Mouse (Mus musculus) Patski (cell line): ENCODE results near the gene Mettl27. TPM values are rescaled to one million over a fixed set of nuclear protein-coding genes. Genes with fewer than 3 reads are reported as not detected.

ENCODE experiments used
- ATAC-seq: fragments of 100-300 bp; one replicate; pipeline ENCODE4 v1.8.0; 2021
- CTCF ChIA-PET: fragments of 350-600 bp; sonication (Branson Sonifier 250); formaldehyde crosslinking; loops from one replicate; lab custom pipeline; 2022; ENCODE audit warnings: inconsistent platforms; lab: Charles Lee
- POLR2A ChIA-PET: fragments of 350-600 bp; sonication (Branson Sonifier 250); formaldehyde crosslinking; loops from one replicate; lab custom pipeline; 2022; ENCODE audit warnings: antibody characterized with exemption, inconsistent platforms; lab: Charles Lee
- DNase-seq: peaks from one replicate; pipeline ENCODE4 v3.0.0-alpha.2; 2011; ENCODE audit warnings: low read depth, low spot score
- H3K27me3 ChIP-seq: fragments of 371-371 bp; one replicate; pipeline ENCODE4 v1.5.1; 2021
- CTCF ChIP-seq: fragments of 100-300 bp; IDR thresholded peaks from one replicate; pipeline ENCODE4 v1.5.1; 2021
- in situ Hi-C: fragments of 300-500 bp; cut with MboI; formaldehyde crosslinking; loops from 3 replicates; pipeline ENCODE4 v1.11.1; 2018; ENCODE audit warnings: low pct_unique_long_range_greater_than_20kb, mixed read lengths
- polyA plus RNA-seq: library from polyadenylated mRNA; unstranded; gene quantifications from one replicate; pipeline ENCODE4 v1.2.3, GENCODE M21; 2021

Gene Mettl27
- polyA plus RNA-seq, 1 experiment from 2014 or later = 27.5 TPM

GRCm38 (mm10) chr5:134976164-134976563 lies 44.0 kb downstream of the Mettl27 start:
- DNase-seq = no peak
- POLR2A ChIA-PET = no interaction called here
- CTCF ChIA-PET = interaction anchor here (3.1 kb wide), 1 partner anchor 69 kb away, joined by 8 read pairs; the partner anchor contains the start of gene Tmem270

DNA sequence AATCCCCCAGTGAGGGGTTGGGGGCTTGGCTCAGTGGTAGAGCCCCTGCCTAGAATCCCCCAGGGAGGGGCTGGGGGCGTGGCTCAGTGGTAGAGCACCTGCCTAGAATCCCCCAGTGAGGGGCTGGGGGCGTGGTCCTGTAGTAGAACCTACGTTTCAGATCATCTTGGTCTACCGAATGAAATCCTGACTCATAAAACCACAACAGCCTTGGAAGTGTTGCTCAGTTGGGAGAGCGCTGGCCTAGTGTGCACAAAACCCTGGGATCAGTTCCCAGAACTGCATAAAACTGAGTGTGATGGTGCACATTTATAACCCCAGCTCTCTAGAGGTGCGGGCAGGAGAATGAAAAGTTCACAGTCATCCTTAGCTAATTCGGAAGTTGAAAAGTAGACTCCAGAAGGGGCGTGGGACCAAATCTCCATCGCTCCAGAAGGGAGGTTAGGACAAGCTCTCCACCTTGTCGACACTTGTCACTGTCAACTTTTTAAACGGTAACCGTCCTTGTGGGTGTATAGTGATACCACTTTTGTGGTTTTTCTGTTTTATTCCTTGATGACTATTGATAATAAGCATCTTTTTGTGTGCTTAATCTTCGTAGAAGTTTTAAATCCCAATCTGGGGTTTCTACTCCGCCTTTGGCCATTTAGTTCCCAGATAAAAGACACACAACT lies 44.5 kb downstream of the Mettl27 start:
- DNase-seq = no peak
- H3K27me3 ChIP-seq = no peaks in the 10 kb centered on the region
- ATAC-seq = no peak
- no peak for TF ChIP-seq CTCF
- in situ Hi-C loops = no loop called here
- ChIA-PET CTCF (interaction anchor here (3.1 kb wide), 1 partner anchor 70 kb away, joined by 8 read pairs; the partner anchor contains the start of gene Tmem270), POLR2A (no interaction called here)

More at GRCm38 (mm10) chr5:134976164-134976563, 44.0 kb downstream of the Mettl27 start:
- in situ Hi-C loops = no loop called here
- TF ChIP-seq CTCF = no peak
- no peak for ATAC-seq
- H3K27me3 ChIP-seq = no peaks in the 10 kb centered on the region

GRCm38 (mm10) chr5:134977837-134978236 lies 45.7 kb downstream of the Mettl27 start:
- no peak for ATAC-seq
- ChIA-PET CTCF (interaction anchor here (1.5 kb wide), 1 partner anchor 71 kb away, joined by 4 read pairs; the partner anchor contains the start of gene Tmem270), POLR2A (no interaction called here)
- in situ Hi-C loops = no loop called here
- H3K27me3 ChIP-seq = no peaks in the 10 kb centered on the region
- DNase-seq = no peak
- no peak for TF ChIP-seq CTCF

DNA sequence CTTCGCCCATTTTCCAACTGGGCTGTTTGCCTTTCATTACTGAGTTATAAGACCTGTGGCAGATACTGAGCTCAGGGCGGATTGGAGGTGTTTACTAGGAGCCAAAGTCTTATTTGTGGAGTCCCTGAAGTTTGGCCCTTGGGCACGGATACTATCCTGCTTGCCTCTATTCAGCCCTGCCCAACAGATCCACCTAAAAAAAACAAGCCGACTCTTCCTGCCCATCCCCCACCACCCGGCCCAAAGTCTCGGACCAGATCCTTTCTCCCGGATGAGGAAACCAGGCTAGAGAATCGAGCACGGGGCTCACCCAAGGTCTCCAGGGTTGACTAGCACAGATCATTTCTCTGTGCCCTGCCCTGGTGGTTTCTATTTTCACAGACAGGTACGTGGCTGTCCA lies 49.0 kb downstream of the Mettl27 start:
- ChIA-PET CTCF (no interaction called here), POLR2A (no interaction called here)
- no peaks in the 10 kb centered on the region for H3K27me3 ChIP-seq
- ATAC-seq = no peak
- in situ Hi-C loops = no loop called here
- DNase-seq = no peak
- TF ChIP-seq CTCF = no peak

DNA sequence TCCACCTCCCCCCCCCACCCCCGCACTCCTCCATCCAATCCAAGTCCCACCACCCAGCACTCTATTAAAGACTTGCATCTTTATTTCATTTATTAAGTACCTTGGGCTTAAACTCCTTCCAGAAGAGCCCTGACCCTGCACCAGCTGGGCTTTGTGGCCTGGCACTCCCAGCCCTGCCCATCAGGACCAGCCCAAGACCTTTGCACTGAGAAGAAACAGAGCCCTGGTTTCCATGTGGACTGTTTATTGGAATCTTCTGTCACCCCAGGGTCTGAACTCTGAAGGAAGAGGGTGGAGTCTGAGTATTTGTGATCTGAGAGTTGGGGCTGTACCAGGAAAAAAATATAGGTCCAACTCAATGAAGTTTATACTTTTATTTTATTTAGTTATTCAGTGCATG lies 50.9 kb downstream of the Mettl27 start:
- peaks cover 5% of the 10 kb centered on the region for H3K27me3 ChIP-seq
- POLR2A ChIA-PET = no interaction called here

GRCm38 (mm10) chr5:134983771-134984170 lies 51.6 kb downstream of the Mettl27 start:
- no peak for TF ChIP-seq CTCF
- ATAC-seq = no peak
- no peak for DNase-seq
- POLR2A ChIA-PET = interaction anchor here (0.6 kb wide), 1 partner anchor 118 kb away, joined by 3 read pairs; no protein-coding TSS in a partner anchor
- in situ Hi-C loops = no loop called here
- peaks cover 5% of the 10 kb centered on the region for H3K27me3 ChIP-seq
- CTCF ChIA-PET = no interaction called here

More for the DNA sequence above, 50.9 kb downstream of the Mettl27 start:
- CTCF ChIA-PET = no interaction called here
- ATAC-seq = no peak
- in situ Hi-C loops = no loop called here
- no peak for TF ChIP-seq CTCF
- no peak for DNase-seq

GRCm38 (mm10) chr5:134985633-134986297 lies 53.6 kb downstream of the Mettl27 start, which contains the start of gene Cldn3:
Gene Cldn3, plus strand, starts transcription at chr5:134986214.
- H3K27me3 ChIP-seq = peaks cover 5% of the 10 kb centered on the region
- POLR2A ChIA-PET = interaction anchor here (0.7 kb wide), 1 partner anchor 30 kb away, joined by 7 read pairs; no protein-coding TSS in a partner anchor
- CTCF ChIA-PET = no interaction called here
- no peak for TF ChIP-seq CTCF
- ATAC-seq (no peak), DNase-seq (no peak)
- in situ Hi-C loops = no loop called here

GRCm38 (mm10) chr5:134986298-134987268 lies 54.4 kb downstream of the Mettl27 start:
- DNase-seq (no peak), ATAC-seq (no peak)
- in situ Hi-C loops = no loop called here
- POLR2A ChIA-PET = no interaction called here
- peaks cover 5% of the 10 kb centered on the region for H3K27me3 ChIP-seq
- CTCF ChIA-PET = no interaction called here
- TF ChIP-seq CTCF = no peak

DNA sequence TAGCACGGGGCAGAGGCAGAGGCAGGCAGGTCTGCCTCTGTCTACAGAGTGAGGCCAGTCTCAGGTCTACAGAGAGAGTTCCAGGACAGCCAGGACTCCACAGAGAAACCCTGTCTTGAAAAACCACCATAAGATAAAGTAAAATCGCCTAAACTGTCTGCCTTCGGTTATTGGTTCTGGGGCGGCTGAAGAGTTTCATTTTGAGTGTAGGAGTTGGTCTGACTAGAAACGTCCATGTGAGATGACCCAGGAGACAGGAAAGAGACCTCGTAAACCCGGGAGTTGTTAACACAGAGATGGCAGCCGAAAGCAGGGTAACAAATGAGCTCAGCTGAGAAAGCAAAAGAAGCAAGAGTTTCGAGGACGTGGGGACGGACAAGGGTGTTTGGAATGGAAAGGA lies 57.0 kb downstream of the Mettl27 start:
- no peak for ATAC-seq
- in situ Hi-C loops = no loop called here
- CTCF ChIA-PET = no interaction called here

GRCm38 (mm10) chr5:134989741-134990140 lies 57.6 kb downstream of the Mettl27 start:
- DNase-seq (no peak), ATAC-seq (no peak)
- ChIA-PET CTCF (no interaction called here), POLR2A (interaction anchor here (1.0 kb wide), 1 partner anchor 24 kb away, joined by 3 read pairs; no protein-coding TSS in a partner anchor)
- H3K27me3 ChIP-seq = peaks cover 5% of the 10 kb centered on the region
- in situ Hi-C loops = no loop called here
- no peak for TF ChIP-seq CTCF

More for the DNA sequence above, 57.0 kb downstream of the Mettl27 start:
- H3K27me3 ChIP-seq = peaks cover 5% of the 10 kb centered on the region
- TF ChIP-seq CTCF = no peak
- POLR2A ChIA-PET = no interaction called here
- no peak for DNase-seq

Other genes with a start within 250 kb of the Mettl27 start
- 18.6 TPM for gene Limk1, start 243.8 kb upstream of the Mettl27 start, polyA plus RNA-seq
- not detected for gene Eln, start 185.0 kb upstream of the Mettl27 start, polyA plus RNA-seq
- gene Tmem270, start 25.6 kb upstream of the Mettl27 start, polyA plus RNA-seq = not detected
- gene Cldn13, start 16.8 kb upstream of the Mettl27 start, polyA plus RNA-seq = not detected
- gene Cldn4, start 14.6 kb downstream of the Mettl27 start, polyA plus RNA-seq = 0.09 TPM
- gene Cldn3, start 53.8 kb downstream of the Mettl27 start, polyA plus RNA-seq = not detected
- gene Abhd11, start 76.8 kb downstream of the Mettl27 start, polyA plus RNA-seq = 82.8 TPM
- gene Stx1a, start 91.1 kb downstream of the Mettl27 start, polyA plus RNA-seq = 12.0 TPM
- gene Dnajc30, start 131.8 kb downstream of the Mettl27 start, polyA plus RNA-seq = 22.5 TPM
- gene Bud23, start 132.6 kb downstream of the Mettl27 start, polyA plus RNA-seq = 58.7 TPM
- gene Vps37d, start 145.9 kb downstream of the Mettl27 start, polyA plus RNA-seq = 18.1 TPM
- 2.8 TPM for gene Mlxipl, start 157.5 kb downstream of the Mettl27 start, polyA plus RNA-seq
- gene Tbl2, start 217.3 kb downstream of the Mettl27 start, polyA plus RNA-seq = 12.3 TPM
- 43.5 TPM for gene Bcl7b, start 235.9 kb downstream of the Mettl27 start, polyA plus RNA-seq